23 mouse cellular contexts compared by ENCODE assay signal in the genomic region with DNA sequence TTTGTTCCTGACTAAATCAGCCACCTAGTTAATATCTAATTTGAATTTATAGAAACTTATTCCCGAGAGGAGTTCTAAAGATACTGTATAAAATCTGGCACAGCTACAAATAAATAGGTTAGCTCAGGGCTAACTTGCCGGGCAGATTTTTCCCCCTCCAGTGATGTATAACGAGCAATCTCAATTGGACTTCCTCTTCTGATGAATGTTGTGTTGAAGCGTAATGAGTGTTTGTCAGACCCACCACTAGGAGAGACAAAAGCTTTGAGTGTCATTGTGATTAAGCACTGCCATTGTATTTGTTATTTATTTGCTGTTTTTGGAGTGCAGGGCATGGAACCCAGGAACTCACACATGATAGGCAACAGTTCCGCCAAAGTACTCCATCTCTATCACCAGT. TPM values are rescaled to one million over a fixed set of nuclear protein-coding genes. Genes with fewer than 3 reads are reported as not detected.
A peak's percentile ranks its signal among the peaks of the same experiment; 100 is the strongest.
DNase-seq lines count a peak whose midpoint lies in the region; ATAC-seq and TF ChIP-seq lines count a peak whose summit lies in the region.
"Had no signal": no experiment of that assay in that cellular context is flagged by ENCODE, and none has a peak within 500 bp of the region (broad histone marks: within the 10 kb centered on the region; RNA-seq: fewer than 3 reads in every experiment).

No protein-coding gene starts in this region.

- no peak for TF ChIP-seq POLR2A in cerebellum, adult 2 months (IDR thresholded peaks at IDR 0.05; ENCODE audit: borderline replicate concordance, insufficient read depth, low read length)

- peak; percentile 4 for DNase-seq in embryo, embryonic 10 days (ENCODE audit: low spot score)
- no peak for DNase-seq in embryo, embryonic 11 days
- peak; percentile 28 for DNase-seq in retina, postnatal 1 day
- DNase-seq in retina, embryonic 14.5 days (ENCODE audit: low spot score): no peak
- DNase-seq in splenic B cell, adult 2 months (ENCODE audit: low read depth, low spot score): peak; percentile 35
- no peak for DNase-seq in cerebellum, adult 2 months
- DNase-seq in forebrain, postnatal 0 days: no peak
- DNase-seq: adrenal gland, adult 2 months; adrenal gland, postnatal 10 days; adrenal gland, postnatal 25 days; cerebellum, adult 11 months; cerebellum, adult 18-20 months; cerebellum, adult 9-10 months; cerebellum, postnatal 10 days; cerebellum, postnatal 25 days had no signal

- no peaks in the 10 kb centered on the region for H3K27me3 ChIP-seq in splenic B cell, adult 2 months (ENCODE audit: control insufficient read depth, insufficient read depth, low read length, poor library complexity, severe bottlenecking)
- H3K27me3 ChIP-seq in cerebellum, adult 2 months (ENCODE audit: control insufficient read depth, insufficient read depth, low read length): no peaks in the 10 kb centered on the region
- H3K27me3 ChIP-seq in forebrain, postnatal 0 days (ENCODE audit: insufficient read depth, low read length): no peaks in the 10 kb centered on the region
- H3K27me3 ChIP-seq: embryonic facial prominence, embryonic 13.5 days; embryonic facial prominence, embryonic 15.5 days; forebrain, embryonic 12.5 days had no signal

- no peaks in the 10 kb centered on the region for H3K9me3 ChIP-seq in forebrain, postnatal 0 days (ENCODE audit: low read length)
- H3K9me3 ChIP-seq: embryonic facial prominence, embryonic 13.5 days; embryonic facial prominence, embryonic 15.5 days; forebrain, embryonic 10.5 days; forebrain, embryonic 12.5 days had no signal

- no peak overlapping the region for H3K27ac ChIP-seq in cerebellum, adult 2 months (ENCODE audit: insufficient read depth, low read length)
- no peak overlapping the region for H3K27ac ChIP-seq in forebrain, postnatal 0 days (ENCODE audit: low read depth, low read length)
- H3K27ac ChIP-seq: embryonic facial prominence, embryonic 13.5 days; embryonic facial prominence, embryonic 15.5 days; forebrain, embryonic 10.5 days; forebrain, embryonic 12.5 days had no signal

- TF ChIP-seq CTCF in cerebellum, adult 2 months (IDR thresholded peaks at IDR 0.05; ENCODE audit: borderline replicate concordance, insufficient read depth, low read depth, low read length): no peak
- no peak for TF ChIP-seq CTCF in forebrain, postnatal 0 days (IDR thresholded peaks at IDR 0.05; ENCODE audit: low read depth)

- WGBS in cerebellum, adult 2 months: 82% methylated on average over 5 of the region's 5 CpGs
- WGBS in forebrain, postnatal 0 days: 43% methylated on average over 5 of the region's 5 CpGs

- ATAC-seq in granulocyte monocyte progenitor cell, adult 5-6 weeks (replicated peaks; ENCODE audit: poor library complexity, severe bottlenecking): peak; percentile 40; the same call in 1 of the 2 replicates
- no peak for ATAC-seq in forebrain, postnatal 0 days
- ATAC-seq: forebrain, embryonic 14.5 days; forebrain, embryonic 16.5 days had no signal

- H3K4me1 ChIP-seq in cerebellum, adult 2 months (ENCODE audit: control insufficient read depth, insufficient read depth, low read length): no peaks in the 10 kb centered on the region
- no peaks in the 10 kb centered on the region for H3K4me1 ChIP-seq in forebrain, postnatal 0 days (ENCODE audit: insufficient read depth)
- H3K4me1 ChIP-seq: embryonic facial prominence, embryonic 13.5 days; embryonic facial prominence, embryonic 15.5 days had no signal

- H3K4me3 ChIP-seq in cerebellum, adult 2 months (replicated peaks; ENCODE audit: insufficient read depth, low read depth, low read length): no peak overlapping the region
- H3K4me3 ChIP-seq in forebrain, postnatal 0 days (ENCODE audit: low read depth, low read length): no peak overlapping the region
- H3K4me3 ChIP-seq: embryonic facial prominence, embryonic 13.5 days; embryonic facial prominence, embryonic 15.5 days; erythroblast, embryonic 14.5 days; forebrain, embryonic 10.5 days; forebrain, embryonic 12.5 days had no signal

- H3K9ac ChIP-seq in forebrain, postnatal 0 days: no peak overlapping the region
- H3K9ac ChIP-seq: embryonic facial prominence, embryonic 13.5 days; embryonic facial prominence, embryonic 15.5 days; forebrain, embryonic 12.5 days had no signal

- no peaks in the 10 kb centered on the region for H3K36me3 ChIP-seq in splenic B cell, adult 2 months (ENCODE audit: control insufficient read depth, insufficient read depth, low read length, poor library complexity, severe bottlenecking)
- no peaks in the 10 kb centered on the region for H3K36me3 ChIP-seq in forebrain, postnatal 0 days (ENCODE audit: insufficient read depth)
- H3K36me3 ChIP-seq: embryonic facial prominence, embryonic 13.5 days; embryonic facial prominence, embryonic 15.5 days; forebrain, embryonic 10.5 days; forebrain, embryonic 12.5 days had no signal

- H3K4me2 ChIP-seq in forebrain, postnatal 0 days (ENCODE audit: low read depth): no peak overlapping the region
- H3K4me2 ChIP-seq: embryonic facial prominence, embryonic 13.5 days; embryonic facial prominence, embryonic 15.5 days; forebrain, embryonic 12.5 days had no signal

RNA-seq across cellular contexts. Expression of a gene that starts 39.9 kb away (rescaled TPM):
- 30.3 and 40.2 TPM in 2 replicates for total RNA-seq in granulocyte monocyte progenitor cell, adult 5-6 weeks (2014; fragmentation: Nextera tagmentation)
- total RNA-seq in granulocyte monocyte progenitor cell, adult 5-6 weeks (2017): 21.1 and 25.9 TPM in 2 replicates
- 187 and 207 TPM in 2 replicates for polyA plus RNA-seq in cerebellum, adult 2 months (2012; rRNA removed)
- total RNA-seq in forebrain, postnatal 0 days (2014; rRNA removed): 206 and 214 TPM in 2 replicates
- polyA plus RNA-seq in forebrain, postnatal 0 days (2015; fragmentation: Nextera tagmentation; extraction: Ambion mirVana): 14.1 and 21.9 TPM in 2 replicates

Comparison
In these comparisons a context has a peak if more than half of its experiments do, and no peak if none do; other contexts are left out.
1. DNase-seq: peak in embryo, embryonic 10 days (single experiment), retina, postnatal 1 day (single experiment) and splenic B cell, adult 2 months (single experiment); none in embryo, embryonic 11 days (single experiment), retina, embryonic 14.5 days (single experiment), cerebellum, adult 2 months (0 of 2) and forebrain, postnatal 0 days (single experiment).